Comparison of ENCODE assay signal across 8 mouse cellular contexts in genomic region chr12:35534114-35534753, GRCm38 (mm10). TPM values are rescaled to one million over a fixed set of nuclear protein-coding genes. Genes with fewer than 3 reads are reported as not detected.
DNase-seq lines count a peak whose midpoint lies in the region; ATAC-seq and TF ChIP-seq lines count a peak whose summit lies in the region.

No protein-coding gene starts in this region.

- H3K9ac ChIP-seq in heart, adult 2 months (ENCODE audit: low read depth, low read length), result peak overlapping the region; percentile 93
- peak overlapping the region; percentile 61 for H3K9ac ChIP-seq in limb, embryonic 15.5 days
- peak overlapping the region; percentile 70 for H3K9ac ChIP-seq in midbrain, embryonic 14.5 days (replicated peaks; ENCODE audit: low read length)
- H3K9ac ChIP-seq in stomach, embryonic 15.5 days, result peak overlapping the region; percentile 83

- intact Hi-C loops in heart, adult 2 months (cut with DNase I), result loop anchor here (5.0 to 10.0 kb wide), 5 partner anchors 72 to 511 kb away; partner anchors contain the start of gene Tspan13

- H3K79me2 ChIP-seq in heart, adult 2 months (replicated peaks; ENCODE audit: control insufficient read depth, insufficient read depth, low read length), result no peaks in the 10 kb centered on the region

- peak overlapping the region; percentile 99 for H3K4me2 ChIP-seq in limb, embryonic 15.5 days
- peak overlapping the region; percentile 92 for H3K4me2 ChIP-seq in midbrain, embryonic 14.5 days (ENCODE audit: low read length)
- peak overlapping the region; percentile 76 for H3K4me2 ChIP-seq in stomach, embryonic 15.5 days

- no peaks in the 10 kb centered on the region for H3K9me3 ChIP-seq in limb, embryonic 15.5 days
- H3K9me3 ChIP-seq in midbrain, embryonic 14.5 days (ENCODE audit: control insufficient read depth, low read length), result no peaks in the 10 kb centered on the region
- H3K9me3 ChIP-seq in stomach, embryonic 15.5 days, result no peaks in the 10 kb centered on the region

- H3K4me3 ChIP-seq in heart, adult 2 months, result peak overlapping the region; percentile 79
- peak overlapping the region; percentile 77 for H3K4me3 ChIP-seq in limb, embryonic 15.5 days
- H3K4me3 ChIP-seq in midbrain, embryonic 14.5 days (replicated peaks; ENCODE audit: low read depth, low read length), result peak overlapping the region; percentile 80
- H3K4me3 ChIP-seq in stomach, embryonic 15.5 days (replicated peaks), result peak overlapping the region; percentile 79

- H3K27me3 ChIP-seq in heart, adult 2 months (ENCODE audit: control insufficient read depth, insufficient read depth, low read length), result no peaks in the 10 kb centered on the region
- H3K27me3 ChIP-seq in limb, embryonic 15.5 days, result 0 out of 2 replicates have a peak, but pooled peaks cover 6% of the 10 kb centered on the region
- H3K27me3 ChIP-seq in midbrain, embryonic 14.5 days (ENCODE audit: control insufficient read depth, insufficient read depth, low read length), result peaks cover 7% of the 10 kb centered on the region; the same call in 1 of the 2 replicates
- H3K27me3 ChIP-seq in stomach, embryonic 15.5 days (replicated peaks), result no peaks in the 10 kb centered on the region

- peak overlapping the region; percentile 84 for H3K27ac ChIP-seq in heart, adult 2 months
- H3K27ac ChIP-seq in limb, embryonic 15.5 days, result peak overlapping the region; percentile 84
- H3K27ac ChIP-seq in midbrain, embryonic 14.5 days (replicated peaks; ENCODE audit: low read depth, low read length), result peak overlapping the region; percentile 61
- peak overlapping the region; percentile 86 for H3K27ac ChIP-seq in stomach, embryonic 15.5 days

- H3K36me3 ChIP-seq in heart, adult 2 months (ENCODE audit: control insufficient read depth, insufficient read depth, low read length), result peaks cover 9% of the 10 kb centered on the region
- H3K36me3 ChIP-seq in limb, embryonic 15.5 days, result no peaks in the 10 kb centered on the region
- H3K36me3 ChIP-seq in midbrain, embryonic 14.5 days (ENCODE audit: control insufficient read depth, insufficient read depth, low read length), result no peaks in the 10 kb centered on the region
- H3K36me3 ChIP-seq in stomach, embryonic 15.5 days, result no peaks in the 10 kb centered on the region

- TF ChIP-seq POLR2A in heart, adult 2 months (IDR thresholded peaks at IDR 0.05; ENCODE audit: insufficient read depth, low read depth, low read length), result no peak

- H3K4me1 ChIP-seq in heart, adult 2 months (ENCODE audit: control insufficient read depth, insufficient read depth, low read length), result peaks cover 1% of the 10 kb centered on the region; the same call in 1 of the 2 replicates
- peaks cover 11% of the 10 kb centered on the region for H3K4me1 ChIP-seq in limb, embryonic 15.5 days
- H3K4me1 ChIP-seq in midbrain, embryonic 14.5 days (ENCODE audit: control insufficient read depth, insufficient read depth, low read length), result no peaks in the 10 kb centered on the region
- peaks cover 2% of the 10 kb centered on the region; the same call in 1 of the 2 replicates for H3K4me1 ChIP-seq in stomach, embryonic 15.5 days

- no peak for TF ChIP-seq EP300 in heart, adult 2 months (IDR thresholded peaks at IDR 0.05; ENCODE audit: insufficient read depth, low read depth, low read length)

- peak; percentile 7; the same call in 1 of the 2 replicates for TF ChIP-seq CTCF in heart, adult 2 months (IDR thresholded peaks at IDR 0.05)

- 1% methylated on average over 48 of the region's 49 CpGs for WGBS in heart, adult 2 months
- WGBS in limb, embryonic 15.5 days, result under 1% methylated on average over 41 of the region's 49 CpGs
- under 1% methylated on average over 49 of the region's 49 CpGs for WGBS in midbrain, embryonic 14.5 days
- under 1% methylated on average over 49 of the region's 49 CpGs for WGBS in stomach, embryonic 15.5 days

- peak; percentile 57 to 74 for DNase-seq in cerebellum, adult 18-20 months
- no peak for DNase-seq in cerebellum, adult 8-10 months
- peak; percentile 64 for DNase-seq in cerebellum, adult 9-10 months
- peak; percentile 25 to 50 for DNase-seq in heart, adult 2 months
- peak; percentile 45 for DNase-seq in kidney, adult 9 months
- DNase-seq in midbrain, embryonic 14.5 days, result peak; percentile 53

- ATAC-seq in limb, embryonic 15.5 days (ENCODE audit: insufficient number of reproducible peaks, low FRiP score, low TSS enrichment, low read depth), result no peak
- ATAC-seq in midbrain, embryonic 14.5 days (ENCODE audit: low FRiP score, low TSS enrichment), result peak; percentile 71
- ATAC-seq in stomach, embryonic 15.5 days (ENCODE audit: insufficient read depth, low FRiP score, low read depth), result peak; percentile 73

RNA-seq across cellular contexts. Expression of gene Ahr, which starts 0.6 kb away (rescaled TPM):
- total RNA-seq in heart, adult 2 months (2021), result 1 to 10 TPM; 2.8 to 5.6 TPM
- polyA plus RNA-seq in heart, adult 2 months (2012; rRNA removed), result 2.6 and 4.3 TPM in 2 replicates
- polyA plus RNA-seq in limb, embryonic 15.5 days (2015; fragmentation: Nextera tagmentation; extraction: Ambion mirVana), result 14.2 and 18.2 TPM in 2 replicates
- 2.4 and 2.9 TPM in 2 replicates for polyA plus RNA-seq in midbrain, embryonic 14.5 days (2014; fragmentation: Nextera tagmentation; extraction: Ambion mirVana)
- polyA plus RNA-seq in stomach, embryonic 15.5 days (2015; fragmentation: Nextera tagmentation; extraction: Ambion mirVana), result 15.3 and 16.0 TPM in 2 replicates
